Mouse (Mus musculus) mesoderm, embryonic 11.5 days (tissue): ENCODE data around the gene Fgfr2.

ENCODE experiments used
- DNase-seq: peaks from one replicate; pipeline ENCODE4 v3.0.0-alpha.2; 2012; ENCODE audit warnings: low read depth, low spot score

Fgfr2 gene

GRCm38 (mm10) chr7:130922981-130923731 is 2200.0 kb downstream of the Fgfr2 start:
- no peak for DNase-seq

DNA sequence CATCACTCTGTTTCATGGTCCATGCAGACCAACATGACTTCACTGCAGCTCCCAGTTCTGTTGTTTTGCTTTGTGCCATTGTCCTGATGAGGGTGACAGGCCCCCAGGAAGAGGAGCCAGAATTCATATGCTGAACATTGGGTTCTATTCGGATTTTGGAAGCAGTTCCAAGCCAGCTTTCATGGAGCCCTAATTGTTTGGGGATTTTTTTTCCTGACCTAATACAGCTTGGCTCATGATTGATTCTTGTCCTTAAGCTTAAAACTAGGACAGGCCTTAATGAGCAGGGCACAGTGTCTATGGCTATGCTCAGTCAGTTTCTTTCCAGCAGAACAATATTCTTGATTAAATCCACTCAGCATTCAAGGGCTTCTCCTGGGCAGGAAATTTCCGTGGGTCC is 2204.9 kb downstream of the Fgfr2 start:
- no peak for DNase-seq

DNA sequence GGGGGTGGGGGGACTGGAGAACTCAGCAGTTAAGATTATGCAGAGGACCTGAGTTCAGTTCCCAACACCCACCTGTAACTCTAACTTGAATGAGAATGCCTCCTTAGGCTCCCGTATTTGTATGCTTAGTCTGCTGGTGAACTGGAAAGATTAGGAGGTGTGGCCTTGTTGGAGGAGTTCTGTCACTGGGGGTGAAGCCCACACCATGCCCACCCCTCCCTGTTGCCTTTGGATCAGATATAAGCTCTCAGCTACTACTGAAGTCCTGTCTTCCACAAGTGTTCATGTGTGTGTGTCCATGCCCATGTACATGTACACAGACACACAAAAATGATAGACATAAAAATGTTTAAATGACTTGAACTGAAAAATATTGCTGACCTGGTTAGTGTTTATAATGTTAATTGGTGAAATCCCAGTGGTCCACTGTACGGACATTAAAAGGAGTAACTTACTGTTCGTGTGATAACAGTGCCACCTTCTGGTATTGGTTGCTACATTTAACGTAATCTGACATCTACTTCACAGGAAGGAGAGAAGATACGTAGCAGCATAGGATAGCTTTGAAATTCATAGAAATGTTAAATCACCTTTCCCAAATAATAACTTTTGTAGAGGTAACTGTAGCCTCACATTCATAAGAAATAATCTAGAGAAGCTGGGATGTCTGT is 2208.3 kb downstream of the Fgfr2 start:
- peak; percentile 19 for DNase-seq

DNA sequence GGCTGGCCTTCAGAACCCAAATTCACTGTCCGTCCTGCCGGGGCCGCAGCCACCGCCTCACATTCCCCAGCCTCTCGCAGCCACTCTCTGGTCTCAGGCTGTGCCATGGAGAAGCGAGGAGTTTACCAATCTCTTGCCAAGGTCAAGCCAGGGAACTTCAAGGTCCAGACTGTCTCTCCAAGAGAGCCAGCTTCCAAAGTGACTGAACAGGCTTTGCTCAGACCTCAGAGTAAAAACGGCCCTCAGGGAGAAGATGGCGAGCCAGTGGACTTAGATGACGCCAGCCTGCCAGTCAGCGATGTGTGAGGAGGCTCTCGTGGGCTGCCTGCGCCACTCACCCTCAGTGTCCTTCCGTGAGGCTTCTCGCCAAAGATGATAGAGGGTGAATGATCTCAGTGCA is 2212.3 kb downstream of the Fgfr2 start:
- DNase-seq: no peak

GRCm38 (mm10) chr7:130904571-130905365 is 2218.4 kb downstream of the Fgfr2 start:
- DNase-seq: no peak

DNA sequence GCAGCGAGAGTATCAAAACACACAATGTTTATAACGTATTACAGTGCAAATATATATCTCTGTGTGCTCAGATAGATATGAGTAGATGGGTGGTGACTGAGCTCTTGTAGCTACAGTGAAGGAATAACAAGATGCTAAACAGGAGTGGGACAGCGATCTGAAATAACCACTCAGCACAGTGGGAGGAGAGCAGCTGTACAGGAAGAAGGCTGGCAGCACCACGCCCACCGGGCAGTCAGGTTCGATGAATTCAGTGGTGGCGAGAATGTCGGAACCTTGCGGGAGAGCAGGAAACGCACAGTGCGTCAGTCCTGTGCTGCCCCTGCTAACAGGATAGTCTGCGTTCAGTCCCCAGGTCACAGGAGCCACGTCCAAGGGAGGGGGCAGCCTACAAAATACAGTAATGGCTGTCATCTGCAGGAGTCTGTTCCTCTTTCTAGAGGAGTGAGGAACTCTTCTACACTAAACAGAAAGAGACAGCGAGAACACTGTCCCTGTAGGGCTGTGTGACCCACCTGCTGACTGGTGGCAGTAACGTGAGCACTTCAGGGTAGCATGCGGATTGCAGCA is 2219.6 kb downstream of the Fgfr2 start:
- no peak for DNase-seq

GRCm38 (mm10) chr7:130902929-130903328 is 2220.2 kb downstream of the Fgfr2 start:
- no peak for DNase-seq

GRCm38 (mm10) chr7:130900233-130900848 is 2222.8 kb downstream of the Fgfr2 start:
- DNase-seq: no peak

GRCm38 (mm10) chr7:130898373-130898772 is 2224.8 kb downstream of the Fgfr2 start:
- peak; percentile 25 for DNase-seq

- DNase-seq: no peak
Measured at GRCm38 (mm10) chr7:130897201-130897600, 2225.9 kb downstream of the Fgfr2 start.

DNA sequence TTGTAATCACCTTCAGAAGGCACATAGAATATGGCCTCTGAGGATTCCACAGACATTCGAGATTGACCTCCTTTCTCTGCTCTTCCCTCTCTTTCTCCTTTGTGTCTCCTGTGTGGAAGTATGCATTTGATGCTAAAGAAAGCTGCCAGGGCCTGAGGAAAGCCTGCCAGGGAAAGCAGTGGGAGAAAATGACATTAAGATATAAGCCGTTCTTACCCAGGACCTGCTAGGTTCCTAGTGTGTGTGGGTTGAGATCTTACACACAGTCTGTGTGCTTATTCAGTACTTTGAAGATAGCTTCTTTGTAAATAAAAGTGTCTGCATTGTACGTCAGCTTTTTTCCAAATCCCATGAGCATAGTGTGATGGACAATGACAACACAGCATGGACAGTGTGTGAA is 2227.1 kb downstream of the Fgfr2 start:
- no peak for DNase-seq

GRCm38 (mm10) chr7:130895618-130895945 is 2227.6 kb downstream of the Fgfr2 start:
- no peak for DNase-seq

GRCm38 (mm10) chr7:130894931-130895617 is 2228.1 kb downstream of the Fgfr2 start:
- DNase-seq: no peak

GRCm38 (mm10) chr7:130892973-130893372 is 2230.2 kb downstream of the Fgfr2 start:
- DNase-seq: no peak

- DNase-seq: no peak
Measured at GRCm38 (mm10) chr7:130890871-130891270, 2232.3 kb downstream of the Fgfr2 start.

DNA sequence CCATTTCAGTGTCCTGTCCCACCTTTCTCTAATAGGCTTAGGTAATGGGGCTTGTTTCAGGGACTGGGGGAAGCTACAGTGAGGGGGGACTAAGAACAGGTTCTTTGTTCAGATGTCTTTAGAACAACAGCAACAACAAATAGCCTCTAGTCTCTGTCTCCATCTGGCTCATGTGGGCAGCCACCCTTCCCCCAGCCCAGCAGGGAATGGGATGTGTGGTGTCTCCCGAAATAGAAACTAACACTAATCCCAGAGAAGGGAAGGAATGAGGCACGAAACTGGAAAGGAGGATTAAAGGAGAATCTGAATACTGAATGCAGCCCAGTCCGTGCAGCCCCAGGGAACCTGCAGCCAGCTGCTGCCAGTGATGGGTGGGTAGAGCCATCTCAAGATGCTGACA is 2235.2 kb downstream of the Fgfr2 start:
- DNase-seq: peak; percentile 8

DNA sequence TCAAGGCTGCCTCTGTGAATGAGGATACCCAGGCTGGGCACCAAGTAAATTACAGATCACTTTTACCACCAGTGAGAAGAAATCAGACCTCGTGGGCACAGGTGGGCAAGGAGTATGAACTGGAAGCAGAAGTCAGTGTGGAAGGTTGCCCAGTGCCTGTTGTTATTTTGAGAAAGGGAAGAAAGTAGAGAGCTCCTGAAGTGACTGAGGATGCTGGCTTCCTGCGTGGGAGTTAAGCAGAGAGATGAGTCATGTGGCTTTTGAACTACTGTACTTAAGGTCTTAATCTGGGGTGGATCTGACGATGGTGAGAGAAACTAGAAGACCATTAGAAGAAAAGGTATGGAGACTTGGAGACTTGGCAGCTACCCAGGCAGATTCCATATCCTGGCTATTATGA is 2236.9 kb downstream of the Fgfr2 start:
- DNase-seq: no peak

- no peak for DNase-seq
Measured at GRCm38 (mm10) chr7:130884161-130884560, 2239.0 kb downstream of the Fgfr2 start.

DNA sequence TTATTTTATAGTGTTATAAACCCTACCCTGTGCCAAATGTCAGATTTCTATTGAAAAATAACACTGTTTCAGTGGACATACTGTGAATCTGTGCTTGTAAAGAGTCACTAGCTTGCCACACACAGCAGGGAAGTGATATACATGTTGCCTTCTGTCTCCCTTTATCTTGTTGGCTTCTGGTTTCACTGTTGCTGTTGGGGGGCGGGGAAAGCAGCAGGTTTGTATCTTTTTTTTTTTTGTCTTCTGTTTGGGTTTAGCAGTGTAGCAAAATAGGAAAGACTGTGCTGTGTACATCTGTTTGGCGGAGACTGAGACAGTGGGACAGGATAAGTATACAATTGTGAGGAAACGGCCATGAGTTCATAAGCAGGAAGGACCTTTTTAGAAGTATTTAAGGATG is 2255.9 kb downstream of the Fgfr2 start:
- DNase-seq: no peak

GRCm38 (mm10) chr7:130866640-130867039 is 2256.5 kb downstream of the Fgfr2 start:
- no peak for DNase-seq
